Mouse (Mus musculus): ENCODE results near the gene Rnf41. TPM values are rescaled to one million over a fixed set of nuclear protein-coding genes. Genes with fewer than 3 reads are reported as not detected.

Gene Rnf41
- total RNA-seq (2022): 10 to 100 TPM; 39.1 to 55.4 (median 50.8) TPM

DNA sequence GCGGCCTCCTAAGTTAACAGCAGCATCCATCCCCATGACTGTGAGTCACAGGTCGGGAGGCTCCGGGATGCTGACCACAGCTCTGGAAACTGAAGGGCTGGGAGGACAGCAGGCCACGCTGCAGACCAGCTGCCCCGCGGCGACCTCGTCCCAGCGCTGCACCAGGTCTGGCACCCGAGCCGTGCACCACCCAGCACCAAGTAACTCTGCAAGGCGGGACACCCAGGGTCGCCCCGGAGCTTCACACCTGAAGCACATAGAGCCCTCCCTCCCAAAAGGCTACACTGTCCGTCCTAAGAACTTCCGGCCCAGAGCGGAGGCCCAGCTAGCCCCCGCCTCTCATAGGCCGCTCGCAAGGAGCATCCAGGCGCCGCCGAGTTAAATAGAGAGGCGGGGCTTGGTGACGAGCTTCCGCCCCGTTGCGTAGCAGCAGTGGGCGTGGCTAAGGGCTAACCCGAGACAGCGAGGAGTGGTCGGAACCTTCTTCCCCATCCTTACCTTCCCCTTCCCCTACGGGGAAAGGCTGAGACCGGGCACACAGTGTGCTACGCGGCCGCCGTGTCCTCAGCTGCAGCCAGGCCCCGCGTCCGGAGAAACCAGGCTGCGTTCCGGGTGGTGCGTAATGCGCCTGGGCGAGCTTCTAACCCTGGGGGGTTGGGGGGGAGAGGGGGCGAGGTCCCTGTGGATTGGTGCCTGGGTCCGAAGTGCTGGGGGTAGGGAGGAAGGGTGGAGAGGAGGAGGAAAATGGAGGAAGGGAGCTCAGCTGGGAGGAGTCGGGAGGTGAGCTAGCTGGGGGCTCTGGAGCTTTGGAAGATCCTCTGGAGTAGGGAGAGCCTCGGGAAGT, at the start of gene Rnf41, which contains the start of gene Nabp2:
TSS of gene Rnf41 (plus strand) at position 447 of the 844 bp plus-strand sequence.
TSS of gene Nabp2 (minus strand) at position 282 of the 844 bp plus-strand sequence.
- peak; percentile 96 for DNase-seq

GRCm38 (mm10) chr10:128361836-128362235, 49.6 kb upstream of the Rnf41 start:
- no peak for DNase-seq

DNA sequence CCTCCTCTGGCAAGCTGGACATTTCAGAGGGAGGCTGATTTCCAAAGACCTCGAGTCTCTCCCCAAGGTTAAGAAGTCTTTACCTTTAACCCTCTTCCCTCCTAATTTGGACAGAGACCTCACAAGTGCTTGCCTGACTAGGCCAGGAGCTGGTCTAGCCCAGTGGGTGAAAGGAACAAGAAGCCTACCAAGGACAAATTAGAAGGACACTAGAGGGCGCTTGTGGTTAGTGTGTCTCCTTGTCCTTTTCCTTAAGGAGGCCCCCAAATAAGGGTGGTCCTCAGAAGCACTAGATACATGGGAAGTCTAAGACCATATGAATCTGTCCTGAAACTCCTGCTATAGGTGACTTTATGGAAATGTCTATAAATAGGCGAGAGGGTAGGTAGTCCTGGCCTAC, 48.9 kb upstream of the Rnf41 start:
- no peak for DNase-seq

DNA sequence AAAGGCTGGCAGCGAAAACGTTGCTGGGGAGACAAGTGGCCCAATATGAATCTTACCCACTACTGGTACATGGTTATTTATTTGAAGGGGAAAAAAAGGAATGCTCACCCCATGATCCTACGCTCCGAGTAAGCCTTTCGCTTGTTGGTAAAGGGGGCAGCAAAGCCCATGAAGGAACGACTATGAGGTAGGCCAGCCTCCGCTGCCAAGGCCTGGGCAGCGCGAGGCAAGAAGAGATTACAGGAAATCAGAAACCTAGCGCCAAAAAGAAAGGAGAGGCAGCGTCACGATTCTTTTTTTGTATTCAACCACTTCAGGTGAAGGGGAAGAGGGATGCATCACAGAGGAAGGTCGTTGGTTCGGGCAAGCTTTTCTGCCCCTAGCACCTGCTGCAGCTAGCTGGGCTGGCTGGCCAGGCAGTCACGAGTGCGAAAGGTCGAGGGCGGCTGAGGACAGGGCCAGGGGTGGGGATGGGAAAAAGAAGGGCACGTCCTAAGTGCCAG, 43.5 kb upstream of the Rnf41 start:
- no peak for DNase-seq

- DNase-seq: peak; percentile 92
These were observed 42.8 kb upstream of the Rnf41 start, which contains the start of gene Coq10a for GRCm38 (mm10) chr10:128368402-128369217. TSS of gene Coq10a (minus strand) at chr10:128368997.

GRCm38 (mm10) chr10:128369218-128369543, 42.3 kb upstream of the Rnf41 start:
- no peak for DNase-seq

- no peak for DNase-seq
These were observed 41.9 kb upstream of the Rnf41 start for GRCm38 (mm10) chr10:128369599-128369998.

- DNase-seq: no peak
These were observed 41.4 kb upstream of the Rnf41 start for GRCm38 (mm10) chr10:128370021-128370420.

- DNase-seq: no peak
These were observed 40.9 kb upstream of the Rnf41 start for GRCm38 (mm10) chr10:128370601-128371000.

- no peak for DNase-seq
These were observed 39.3 kb upstream of the Rnf41 start for GRCm38 (mm10) chr10:128372142-128372541.

DNA sequence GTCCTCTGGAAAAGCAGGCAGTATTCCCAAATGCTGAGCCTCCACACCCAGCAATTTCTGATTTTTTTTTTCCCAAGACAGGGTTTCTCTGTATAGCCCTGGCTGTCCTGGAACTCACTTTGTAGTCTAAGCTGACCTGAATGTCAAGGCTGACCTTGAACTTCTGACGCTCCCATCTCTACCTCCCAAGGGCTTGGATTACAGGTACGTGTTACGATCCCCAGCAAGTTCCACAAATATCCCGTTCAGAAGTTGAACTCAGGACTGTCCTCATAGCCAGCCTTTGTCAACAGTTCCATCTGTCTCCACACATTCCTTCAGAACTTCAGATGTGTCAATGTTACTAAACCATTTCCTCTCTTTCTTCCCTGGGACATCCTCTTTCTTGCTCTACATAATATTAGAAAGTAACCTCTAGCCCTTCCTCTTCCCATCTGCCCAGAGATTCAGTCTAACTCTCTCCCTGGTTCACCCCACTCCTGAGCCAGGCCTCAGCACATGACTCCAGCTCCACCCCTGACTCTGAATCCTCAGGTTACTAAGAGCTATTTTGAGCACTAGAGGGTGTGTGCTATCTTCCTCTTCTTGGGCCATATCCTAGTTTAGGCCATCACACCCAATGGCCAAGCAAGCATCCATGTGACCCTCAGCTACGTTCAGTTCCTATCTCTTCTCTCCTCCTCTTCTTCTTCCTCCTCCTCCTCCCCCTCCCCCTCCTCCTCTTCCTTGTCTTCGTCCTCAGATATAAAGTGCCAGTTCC, 38.3 kb upstream of the Rnf41 start:
- no peak for DNase-seq

DNA sequence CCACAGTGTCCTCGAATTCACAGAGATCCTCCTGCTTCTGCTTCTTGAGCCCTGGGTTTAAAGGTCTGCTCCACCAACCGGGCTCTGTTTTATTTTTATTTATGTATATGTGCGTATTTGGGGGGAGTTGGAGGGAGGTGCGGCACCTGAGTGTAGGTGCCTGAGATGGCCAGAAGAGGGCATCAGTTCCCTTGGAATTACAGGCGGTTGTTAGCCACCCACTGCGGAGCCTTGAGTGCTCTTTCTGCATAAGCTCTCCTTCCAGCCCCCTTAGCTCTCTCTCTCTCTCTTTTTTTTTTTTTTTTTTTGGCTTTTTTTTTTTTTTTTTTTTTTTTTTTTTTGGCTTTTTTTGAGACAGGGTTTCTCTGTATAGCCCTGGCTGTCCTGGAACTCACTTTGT, 37.1 kb upstream of the Rnf41 start:
- no peak for DNase-seq

DNA sequence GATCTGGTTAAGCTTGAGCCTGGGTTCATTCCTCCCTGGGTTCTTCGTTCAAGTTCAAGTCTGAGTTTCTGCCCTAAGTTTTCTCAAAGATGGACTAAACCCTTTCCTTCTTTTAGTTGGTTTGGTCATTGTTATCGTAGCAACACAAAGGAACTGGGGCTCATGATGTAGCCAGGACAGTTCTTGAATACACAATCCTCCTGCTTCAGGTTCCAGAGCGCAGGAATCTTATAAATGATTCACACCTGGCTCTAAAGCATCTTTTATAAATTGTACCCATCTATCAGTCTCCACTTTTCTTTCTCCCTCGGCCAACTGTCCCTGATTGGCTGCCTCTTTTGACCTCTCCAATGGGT, 35.4 kb upstream of the Rnf41 start:
- no peak for DNase-seq

DNA sequence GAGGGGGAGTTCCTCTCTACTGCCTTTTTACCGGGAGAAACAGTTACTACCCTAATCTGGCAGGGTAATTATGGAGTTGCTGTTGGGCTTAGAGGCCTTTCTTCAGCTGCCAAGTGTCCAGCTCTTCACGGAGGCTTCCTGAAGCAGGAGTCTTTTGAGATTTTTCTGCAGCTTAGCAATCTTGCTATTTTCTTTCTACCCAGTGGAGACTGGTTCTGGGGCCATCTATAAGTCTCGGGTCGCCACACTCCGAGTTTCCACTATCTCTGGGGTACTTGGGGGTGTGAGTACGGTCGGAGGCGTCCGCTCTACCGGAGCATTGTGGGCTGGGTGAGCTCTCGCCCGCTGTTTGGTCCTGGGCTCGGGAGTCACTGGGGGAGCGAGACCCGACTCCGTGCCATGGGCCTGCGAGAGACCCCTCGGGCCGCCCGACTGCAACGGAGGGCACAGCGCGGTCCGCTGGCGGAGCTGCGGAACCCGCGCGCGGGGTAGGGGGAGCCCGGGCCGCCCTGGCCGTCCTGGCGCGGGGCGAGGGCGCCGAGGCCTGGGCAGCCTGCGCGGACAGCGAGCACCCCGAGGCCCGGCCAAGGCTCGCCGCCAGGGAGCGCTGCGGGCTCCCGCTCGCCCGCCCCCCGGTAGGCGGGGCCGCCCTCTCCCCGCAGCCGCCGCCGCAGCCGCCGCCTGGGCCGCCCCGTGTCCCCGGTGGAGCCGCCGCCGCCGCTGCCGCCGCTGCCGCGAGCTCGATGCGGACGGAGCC, 34.8 kb upstream of the Rnf41 start, which contains the start of gene Ankrd52:
TSS of gene Ankrd52 (plus strand) at position 661 of the 757 bp plus-strand sequence.
- peak; percentile 69 for DNase-seq

- DNase-seq: no peak
These were observed 34.1 kb upstream of the Rnf41 start for GRCm38 (mm10) chr10:128377222-128377939.

- DNase-seq: no peak
These were observed 33.5 kb upstream of the Rnf41 start for GRCm38 (mm10) chr10:128377940-128378448.

GRCm38 (mm10) chr10:128378462-128378861, 33.0 kb upstream of the Rnf41 start:
- DNase-seq: no peak

DNA sequence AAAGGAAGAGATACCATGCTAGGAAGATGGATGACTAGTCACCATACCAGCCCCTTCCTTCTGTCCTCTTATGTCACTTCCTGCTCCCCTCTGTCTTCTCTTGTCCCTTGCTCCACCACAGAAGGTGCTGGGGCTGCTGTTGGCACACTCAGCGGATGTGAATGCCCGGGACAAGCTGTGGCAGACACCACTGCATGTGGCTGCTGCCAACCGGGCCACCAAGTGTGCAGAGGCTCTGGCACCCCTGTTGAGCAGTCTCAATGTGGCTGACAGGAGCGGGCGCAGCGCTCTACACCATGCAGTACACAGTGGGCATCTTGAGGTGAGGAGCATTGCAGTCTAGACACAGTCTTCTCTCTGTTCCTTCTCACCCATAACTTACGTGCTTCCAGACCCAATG, 32.2 kb upstream of the Rnf41 start:
- DNase-seq: no peak

- no peak for DNase-seq
These were observed 30.9 kb upstream of the Rnf41 start for GRCm38 (mm10) chr10:128380565-128380964.

GRCm38 (mm10) chr10:128382482-128382881, 29.0 kb upstream of the Rnf41 start:
- DNase-seq: no peak

GRCm38 (mm10) chr10:128385902-128386301, 25.6 kb upstream of the Rnf41 start:
- no peak for DNase-seq

All from adrenal gland, adult 8-10 months (tissue).